Mouse (Mus musculus) spleen, postnatal 4 days (tissue): ENCODE data around the gene Fam43a.

Experiments used
- DNase-seq, 2 experiments: peaks; one replicate each; pipeline ENCODE4 v3.0.0; 2022; ENCODE audit warnings: low spot score in 2 of 2

Gene Fam43a

GRCm38 (mm10) chr16:30628401-30628800, 28.9 kb downstream of the Fam43a start:
- no peak for DNase-seq

GRCm38 (mm10) chr16:30629509-30629908, 30.0 kb downstream of the Fam43a start:
- DNase-seq, result no peak

- no peak for DNase-seq
These were observed 34.6 kb downstream of the Fam43a start for GRCm38 (mm10) chr16:30633906-30634746.

GRCm38 (mm10) chr16:30638586-30638985, 39.1 kb downstream of the Fam43a start:
- DNase-seq, result no peak

- DNase-seq, result no peak
These were observed 41.1 kb downstream of the Fam43a start for GRCm38 (mm10) chr16:30640591-30640990.

- no peak for DNase-seq
These were observed 41.9 kb downstream of the Fam43a start for GRCm38 (mm10) chr16:30641408-30641807.

GRCm38 (mm10) chr16:30642229-30642628, 42.7 kb downstream of the Fam43a start:
- DNase-seq, result no peak

- DNase-seq, result no peak
These were observed 45.5 kb downstream of the Fam43a start for GRCm38 (mm10) chr16:30644981-30645380.

GRCm38 (mm10) chr16:30645841-30646558, 46.5 kb downstream of the Fam43a start:
- DNase-seq, result peak in 1 of 2 experiments; percentile 35

- DNase-seq, result no peak
These were observed 47.3 kb downstream of the Fam43a start for GRCm38 (mm10) chr16:30646856-30647255.

- no peak for DNase-seq
These were observed 51.8 kb downstream of the Fam43a start for GRCm38 (mm10) chr16:30651292-30651691.
